Mouse (Mus musculus) cerebellum, adult 2 months (tissue): ENCODE measurements at regions not wholly inside any gene's neighbourhood (a gene's known extent, or its start where the extent isn't known, plus 50 kb on each side); places are given as distances from the start of the nearest gene placed in this dataset.

Experiments
- CTCF ChIP-seq: fragments of 200-500 bp; IDR thresholded peaks from 2 replicates; pipeline ENCODE4 v1.5.1; 2011; ENCODE audit warnings: low read depth, mild to moderate bottlenecking, control low read depth, low read length, moderate library complexity, borderline replicate concordance; ENCODE audit not compliant: insufficient read depth
- POLR2A ChIP-seq: fragments of 200-500 bp; IDR thresholded peaks from 2 replicates; pipeline ENCODE4 v1.6.1; 2011; ENCODE audit warnings: low read length, control low read depth, borderline replicate concordance; ENCODE audit not compliant: insufficient read depth

GRCm38 (mm10) chr13:11268673-11269340 lies 837.9 kb downstream of the Ryr2 start:
- TF ChIP-seq CTCF (no peak), POLR2A (no peak)
